Mouse (Mus musculus) hematopoietic stem cell, adult 5-6 weeks (primary cell): ENCODE data around the gene Fam120b. TPM values are rescaled to one million over a fixed set of nuclear protein-coding genes. Genes with fewer than 3 reads are reported as not detected.

ENCODE experiments used
- ATAC-seq, 2 experiments: fragments of 125-278 bp in 1 of 2; replicated peaks in 1 of 2; 2 replicates each; pipeline ENCODE4 v1.8.0; 2016 to 2017; ENCODE audit warnings: inconsistent platforms in 2 of 2, mild to moderate bottlenecking in 2 of 2, moderate number of reproducible peaks in 2 of 2, low read depth in 1 of 2, moderate TSS enrichment in 1 of 2; ENCODE audit not compliant: low FRiP score in 2 of 2, poor library complexity in 2 of 2, severe bottlenecking in 2 of 2, insufficient read depth in 1 of 2, low TSS enrichment in 1 of 2
- total RNA-seq: library from RNA; stranded (forward); fragments of 172-1452, 232-1000 nt; gene quantifications from 2 replicates; pipeline ENCODE4 v1.2.3, GENCODE M21; 2017

The Fam120b gene
- total RNA-seq, 1 experiment from 2014 or later: 20.7 TPM

DNA sequence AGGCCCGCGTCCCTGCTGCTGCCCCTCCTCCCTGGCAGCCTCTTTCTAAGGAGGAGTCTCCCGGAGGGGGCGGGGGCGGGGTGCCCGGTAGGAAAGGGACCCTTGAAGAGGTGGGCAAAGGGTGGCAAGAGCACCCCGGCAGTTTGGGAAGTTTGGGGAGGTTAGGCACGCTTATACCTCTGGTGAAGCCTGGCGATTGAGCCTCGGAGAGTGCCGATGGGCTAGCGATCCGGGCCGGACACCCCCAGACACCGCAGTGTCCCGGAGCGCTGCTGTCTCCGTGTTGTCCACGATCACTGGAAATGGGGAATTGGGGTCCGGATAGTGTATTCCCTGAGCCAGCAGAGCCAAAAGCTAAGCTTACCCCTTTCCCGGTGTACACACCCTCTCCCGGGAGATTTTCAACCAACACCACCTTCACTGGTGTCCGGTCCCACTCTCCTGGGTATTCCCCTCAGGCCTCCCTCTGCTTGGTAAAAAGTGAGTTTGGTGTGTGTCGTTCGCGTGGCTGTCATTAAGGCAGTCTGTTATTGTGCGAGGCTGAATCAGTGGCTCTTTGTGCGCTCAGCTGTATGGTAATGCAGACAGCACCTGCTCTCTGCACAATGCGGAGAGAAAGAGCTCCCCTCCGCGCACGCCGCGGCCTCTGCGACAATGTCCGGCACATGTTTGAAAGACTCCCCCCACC is 19.4 kb upstream of the Fam120b start, which contains the start of gene Dll1:
Gene Dll1 (minus strand): TSS at position 379 of the 688 bp plus-strand sequence.
- 0 out of 4 replicates have a peak, but pooled peaks of 1 of the 2 experiments have one; percentile 12 for ATAC-seq

DNA sequence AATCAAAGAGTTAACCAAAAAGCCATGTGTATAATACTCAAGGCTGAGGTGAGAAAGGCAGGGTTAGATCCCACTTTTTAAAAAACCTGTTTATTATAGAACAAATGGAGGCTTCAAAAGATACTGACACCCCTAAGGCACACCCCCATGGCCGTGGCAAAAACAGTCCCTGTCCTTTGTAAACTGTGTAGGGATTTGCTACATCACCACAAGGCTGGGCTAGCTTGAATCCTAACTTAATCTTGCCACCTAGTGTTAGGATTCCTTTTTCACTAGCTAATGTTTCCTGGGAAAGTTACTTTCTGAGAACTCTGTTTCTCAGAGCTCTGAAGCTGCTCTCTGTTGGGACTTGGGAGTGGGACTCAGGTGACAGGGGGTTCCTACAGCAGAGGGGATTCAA is 18.1 kb upstream of the Fam120b start:
- ATAC-seq: no peak

DNA sequence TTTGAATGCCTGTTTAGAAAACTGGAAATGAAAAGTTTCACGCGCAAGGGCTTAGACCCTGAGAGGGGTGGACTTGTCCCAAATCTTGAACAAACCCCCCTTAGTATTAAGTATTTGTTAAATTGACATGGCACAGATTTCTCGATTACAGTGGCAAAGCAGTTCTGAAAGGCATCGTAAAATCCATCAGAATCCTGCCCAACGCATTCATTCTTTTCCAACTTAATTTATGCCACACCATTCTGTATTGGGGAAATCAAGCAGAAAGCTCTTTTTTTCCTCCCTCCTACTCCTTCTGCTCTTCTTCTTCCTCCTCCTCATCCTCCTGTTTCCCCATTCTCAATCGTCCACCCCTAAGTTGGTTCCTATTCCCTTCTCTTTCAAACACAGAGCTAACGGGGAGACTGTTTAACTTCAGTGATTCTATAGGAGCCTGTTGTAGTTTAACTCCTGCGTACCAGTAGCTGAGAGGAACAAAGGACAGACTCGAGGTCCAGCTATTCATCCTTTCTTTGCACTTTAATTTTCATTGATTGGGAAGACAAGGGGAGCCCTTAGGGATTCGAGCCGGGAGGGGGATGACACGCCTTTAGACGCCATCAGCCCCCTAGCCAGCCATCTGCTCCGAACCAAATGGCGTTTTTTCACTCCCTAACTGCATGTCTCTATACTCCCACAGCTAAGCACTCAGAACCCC is 17.4 kb upstream of the Fam120b start:
- no peak for ATAC-seq

DNA sequence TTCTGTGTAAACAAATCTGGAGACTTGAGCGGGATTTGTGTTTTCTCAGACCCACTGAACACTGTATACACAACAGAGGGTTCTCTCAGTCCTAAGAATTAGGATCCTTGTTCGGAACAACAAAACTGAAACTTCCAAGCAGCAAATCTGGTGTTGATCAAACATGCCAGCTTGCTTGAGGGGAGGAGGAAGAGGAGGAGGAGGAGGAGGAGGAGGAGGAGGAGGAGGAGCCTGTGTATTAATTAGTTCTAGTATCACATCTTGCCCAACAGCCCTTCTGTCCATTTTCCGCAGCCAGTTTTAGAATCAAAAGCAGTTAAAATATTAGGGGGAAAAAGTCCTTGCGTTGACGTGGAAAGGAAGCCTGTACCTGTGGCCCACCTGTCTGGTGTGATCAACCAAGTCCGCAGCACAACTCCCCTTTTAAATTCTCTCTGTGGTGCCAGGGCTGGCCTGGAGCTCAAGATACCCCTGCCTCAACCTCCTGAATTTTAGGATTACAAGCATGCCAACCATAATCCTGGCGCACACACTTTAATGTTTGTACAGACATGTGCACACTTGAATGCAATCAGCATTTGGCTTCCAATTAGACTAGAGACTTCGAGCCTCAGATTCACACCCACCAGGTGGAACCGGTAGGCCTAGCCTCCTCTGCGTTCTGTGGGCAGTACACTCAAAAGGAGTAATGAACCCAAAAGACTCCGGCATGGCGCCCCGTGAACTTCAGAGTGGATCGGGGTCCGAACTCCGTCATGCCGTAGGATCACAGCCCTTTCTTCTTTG is 16.1 kb upstream of the Fam120b start:
- no peak for ATAC-seq

DNA sequence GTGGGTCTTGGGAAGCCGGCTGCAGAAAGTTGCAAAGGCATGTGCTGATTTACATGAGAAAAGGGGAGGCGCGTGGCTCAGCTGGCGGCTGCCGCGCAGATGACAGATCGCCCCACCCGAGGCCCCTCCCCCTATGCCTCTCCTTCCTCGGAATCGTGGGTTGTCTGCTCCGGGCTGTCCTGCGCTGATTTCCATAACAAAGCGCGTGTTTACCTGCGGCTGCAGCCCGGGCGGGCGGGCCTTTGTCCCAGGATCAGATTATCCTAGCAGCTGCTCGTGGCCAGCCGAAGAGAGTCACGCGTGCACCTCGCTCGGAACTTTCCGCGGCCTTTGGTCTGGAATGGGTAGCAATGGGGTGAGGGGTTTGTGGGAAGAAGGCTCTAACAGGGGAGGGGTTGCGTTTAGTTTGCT is 15.4 kb upstream of the Fam120b start:
- ATAC-seq: peak; percentile 30 to 67

DNA sequence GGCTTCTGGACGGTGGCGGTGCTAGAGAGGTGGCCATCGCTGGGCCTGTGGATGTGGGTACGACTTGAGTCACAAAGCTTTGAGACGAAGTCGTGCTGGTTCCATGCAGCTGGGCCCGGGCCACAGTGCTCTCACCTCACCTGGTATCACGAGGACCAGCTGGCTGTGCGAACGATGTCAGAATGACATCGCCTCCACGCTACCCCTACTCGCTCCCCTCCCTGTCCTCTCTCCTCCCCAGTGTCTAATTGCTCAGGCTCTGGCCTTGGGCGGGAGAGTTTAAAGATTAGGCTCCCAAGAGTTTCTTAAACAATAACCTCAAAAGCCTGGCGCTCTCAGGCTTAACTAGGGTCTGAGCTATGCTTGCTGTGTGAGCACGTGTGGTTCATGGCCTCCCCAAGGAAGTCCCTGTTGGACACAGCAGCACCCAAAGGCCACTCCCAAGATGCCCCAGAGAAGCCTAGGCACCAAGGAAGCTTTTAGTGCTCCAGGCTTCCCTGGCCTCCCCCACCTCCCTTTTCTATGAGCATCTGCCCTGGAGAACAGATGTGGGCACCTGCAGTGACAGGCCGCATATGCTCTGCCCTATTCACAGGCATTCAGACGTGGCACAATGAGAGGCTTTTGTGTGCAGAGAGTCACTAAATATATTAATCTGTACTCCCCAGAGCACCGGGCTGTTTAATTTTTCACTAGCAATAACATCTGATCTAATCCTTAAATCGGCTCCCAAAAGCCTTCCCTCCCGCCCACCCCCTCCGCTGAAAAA is 14.7 kb upstream of the Fam120b start:
- ATAC-seq: no peak

DNA sequence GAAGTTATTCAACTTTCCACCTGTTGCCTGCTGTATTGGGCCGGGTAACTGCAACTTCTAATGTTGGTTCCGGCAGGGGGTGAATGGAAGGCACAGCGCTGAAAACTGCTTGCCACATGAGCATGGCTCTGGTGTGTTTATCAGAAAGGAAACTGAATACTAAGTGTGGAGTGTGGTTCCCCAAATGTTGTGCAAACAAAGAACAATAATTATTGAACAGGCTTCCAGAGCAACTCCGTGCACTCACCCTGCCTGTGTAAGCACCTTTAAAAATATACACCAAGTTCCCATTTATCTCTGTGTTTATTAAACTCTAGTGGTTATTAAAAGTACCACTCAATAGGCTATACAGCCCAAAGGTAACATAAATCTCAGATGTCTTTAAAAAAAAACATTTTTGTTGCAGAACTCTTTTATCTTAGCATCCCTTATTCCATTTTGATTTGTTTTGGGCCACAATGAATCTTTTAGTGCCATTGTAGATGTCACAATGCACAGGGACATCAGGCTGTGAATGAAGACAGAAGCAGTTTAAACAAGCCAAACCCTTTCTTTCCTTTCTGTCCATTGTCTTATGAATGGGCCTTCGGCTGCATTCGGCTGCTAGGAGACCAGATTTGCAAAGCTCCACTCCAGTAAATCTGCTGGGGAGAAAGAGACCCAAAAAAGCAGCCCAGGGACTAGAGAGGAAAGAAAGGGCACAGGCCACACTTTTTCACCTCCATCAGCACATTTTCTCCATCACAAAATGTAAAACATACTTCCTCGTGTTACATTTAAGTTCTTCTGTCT is 13.9 kb upstream of the Fam120b start:
- ATAC-seq: no peak

DNA sequence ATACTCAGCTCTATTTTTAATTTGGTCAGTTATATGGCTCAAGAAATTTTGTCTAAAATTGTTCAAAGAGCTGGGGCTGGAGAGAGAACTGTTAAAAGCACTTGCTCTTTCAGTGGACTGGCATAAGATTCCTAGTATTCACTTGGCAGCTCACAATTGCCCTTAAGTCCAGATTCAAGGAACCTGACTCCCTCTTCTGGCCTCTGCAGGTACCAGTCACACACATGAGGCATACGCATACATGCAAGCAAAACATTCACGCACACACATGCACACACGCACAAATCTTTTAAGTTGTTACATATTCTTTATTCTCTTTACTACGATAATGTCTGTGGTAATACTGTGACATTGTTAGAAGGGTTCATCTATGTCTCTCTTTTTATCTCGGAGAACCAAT is 12.6 kb upstream of the Fam120b start:
- ATAC-seq: no peak

DNA sequence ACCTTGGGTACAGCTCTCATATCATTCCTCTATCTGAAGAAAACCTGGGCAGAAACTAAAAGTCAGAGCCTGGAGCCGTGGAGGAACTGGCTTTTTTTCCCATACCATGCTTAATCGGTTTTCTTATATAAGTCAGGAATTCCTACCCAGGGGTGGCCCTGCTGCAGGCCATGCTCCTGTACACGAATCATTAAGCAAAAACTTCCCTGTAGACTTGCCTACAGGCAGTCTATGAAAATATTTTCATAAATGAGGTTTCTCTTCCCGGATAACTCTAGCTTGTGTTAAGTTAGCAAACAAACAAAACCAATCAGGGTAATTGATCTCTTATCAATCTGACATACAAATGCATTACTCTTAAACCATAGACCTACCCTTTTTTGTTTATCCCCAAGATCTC is 7.1 kb upstream of the Fam120b start:
- no peak for ATAC-seq

DNA sequence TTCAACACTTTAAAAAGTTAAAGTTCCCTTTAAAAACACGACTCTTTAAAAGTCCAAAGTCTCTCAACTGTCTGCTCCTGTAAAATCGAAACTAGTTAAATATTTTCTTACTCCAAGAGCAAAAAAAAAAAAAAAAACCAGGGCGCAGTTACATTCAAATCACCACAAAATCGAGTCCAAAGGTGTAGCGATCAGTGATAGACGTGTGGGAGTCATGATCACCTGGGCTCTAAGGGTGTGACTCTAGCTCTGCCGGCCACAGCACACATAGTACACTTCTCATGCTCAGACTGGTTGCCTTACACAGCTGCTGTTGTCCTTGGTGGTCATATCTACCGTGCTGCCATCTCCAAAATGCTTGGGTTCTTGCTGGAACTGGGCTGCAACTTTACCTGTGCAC is 6.6 kb upstream of the Fam120b start:
- ATAC-seq: no peak

DNA sequence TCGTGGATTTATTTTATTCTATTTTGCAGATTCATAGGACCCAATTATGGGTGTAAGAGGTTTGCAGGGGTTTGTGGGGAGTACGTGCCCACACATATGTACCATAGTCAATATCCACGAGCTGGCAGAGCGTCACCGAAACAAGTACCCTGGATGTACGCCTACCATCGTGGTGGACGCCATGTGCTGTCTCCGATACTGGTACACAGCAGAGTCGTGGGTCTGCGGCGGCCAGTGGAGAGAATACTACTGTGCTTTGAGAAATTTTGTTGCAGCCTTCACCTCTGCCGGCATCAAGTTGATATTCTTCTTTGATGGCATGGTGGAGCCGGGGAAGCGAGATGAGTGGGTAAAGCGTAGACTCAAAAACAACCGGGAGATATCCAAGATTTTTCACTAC is 5.7 kb downstream of the Fam120b start:
- ATAC-seq: no peak

DNA sequence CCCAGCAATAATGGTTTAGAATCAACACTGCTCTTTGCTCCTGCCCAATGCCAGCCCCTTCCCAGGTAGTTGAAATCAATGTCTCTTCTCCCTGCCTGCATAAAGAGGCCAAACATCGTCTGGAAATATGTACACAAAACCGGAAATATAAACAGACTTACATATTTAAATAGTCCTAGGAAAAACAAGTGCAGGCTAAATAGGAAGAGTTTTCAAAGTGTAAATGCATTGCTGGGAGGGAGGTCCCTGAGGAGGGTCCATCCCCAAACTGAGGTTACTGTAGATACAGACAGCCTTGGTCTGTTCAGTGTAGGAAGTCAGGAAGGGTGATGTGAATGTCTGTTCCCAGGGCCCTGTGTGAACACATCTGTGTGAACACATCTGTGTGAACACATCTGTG is 10.6 kb downstream of the Fam120b start:
- no peak for ATAC-seq

DNA sequence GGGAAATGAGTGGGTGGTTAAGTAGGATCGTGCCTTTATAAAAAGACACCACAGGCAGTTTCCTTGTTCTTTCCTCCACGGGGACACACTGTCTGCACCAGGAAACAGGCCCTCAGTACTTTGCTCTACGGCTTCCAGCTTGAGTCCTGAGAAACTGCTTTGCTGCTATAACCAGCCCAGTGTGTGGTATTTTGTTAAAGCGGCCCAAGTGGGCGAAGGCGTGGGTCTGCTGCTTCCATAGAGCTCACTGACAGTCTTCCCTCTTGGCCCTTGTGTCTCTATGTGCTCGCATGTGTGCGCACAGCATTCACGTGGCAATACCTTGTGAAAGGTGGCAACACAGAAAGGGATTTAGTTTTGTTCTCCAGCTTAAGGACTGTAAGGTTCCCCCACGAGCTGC is 13.3 kb downstream of the Fam120b start:
- no peak for ATAC-seq

DNA sequence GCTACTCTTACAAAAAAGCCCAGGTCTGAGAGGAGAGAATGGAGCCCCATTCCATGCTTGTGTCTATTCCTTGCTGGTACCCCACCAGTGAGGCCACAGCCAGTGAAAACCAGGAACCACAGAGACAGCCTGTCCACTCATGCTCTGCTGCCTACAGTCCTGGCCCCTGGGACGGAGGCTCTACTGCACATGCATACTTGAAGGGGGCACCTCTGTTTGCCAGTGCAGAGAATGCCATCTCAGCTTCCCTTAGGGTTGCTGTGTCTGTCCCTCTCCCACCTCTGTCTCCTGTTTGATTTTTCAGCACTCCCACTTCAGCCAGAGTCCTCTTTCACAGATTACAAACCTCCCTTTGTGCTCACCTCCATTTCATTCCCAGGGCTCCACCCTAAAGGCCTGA is 14.9 kb downstream of the Fam120b start:
- ATAC-seq: no peak

DNA sequence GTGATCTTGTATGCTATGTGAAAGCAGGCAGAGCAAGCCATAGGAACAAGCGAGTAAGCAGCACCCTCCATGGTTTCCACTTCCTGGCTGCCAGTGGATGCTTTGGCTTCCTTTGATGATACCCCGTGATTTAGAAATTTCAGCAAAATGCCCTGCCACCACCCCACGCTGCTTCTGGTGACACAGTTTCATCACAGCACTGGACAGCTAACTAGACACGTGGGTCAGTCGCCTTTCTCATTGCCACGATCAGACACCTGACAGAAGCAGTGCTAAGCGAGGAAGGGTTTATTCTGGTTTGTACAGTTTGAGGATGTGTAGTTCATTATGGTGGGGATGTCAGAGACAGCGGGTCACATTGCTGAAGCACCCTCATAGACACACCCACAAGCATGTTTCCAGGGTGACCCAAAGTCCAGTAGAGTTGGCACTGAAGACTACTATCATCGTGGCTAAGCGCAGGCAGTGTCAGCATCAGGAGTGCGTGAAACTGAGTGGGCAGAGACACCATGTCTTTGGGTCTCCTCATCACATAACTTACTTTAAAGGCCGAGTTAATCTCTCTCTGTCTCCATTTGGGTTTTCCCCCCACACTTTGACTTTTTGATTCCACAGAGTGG is 20.7 kb downstream of the Fam120b start:
- no peak for ATAC-seq

DNA sequence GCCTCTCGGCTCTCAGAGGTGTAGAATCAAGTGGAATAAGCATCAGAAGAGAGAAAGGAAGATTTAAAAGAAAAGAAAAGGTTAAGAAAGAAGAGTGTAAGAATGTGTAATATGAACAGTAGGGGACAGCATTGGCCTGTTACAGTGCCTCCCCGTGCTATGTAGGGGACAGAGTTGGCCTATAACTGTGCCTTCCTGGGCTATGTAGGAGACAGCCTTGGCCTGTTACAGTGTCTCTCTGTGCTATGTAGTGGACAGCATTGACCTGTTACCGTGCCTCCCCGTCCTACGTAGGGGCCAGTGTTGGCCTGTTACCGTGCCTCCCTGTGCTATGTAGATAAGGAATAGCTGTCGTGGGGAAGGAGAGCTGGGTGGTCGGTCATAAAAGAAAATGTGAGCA is 23.5 kb downstream of the Fam120b start:
- peak in 1 of 2 experiments; percentile 60; a peak in 1 of 4 replicates for ATAC-seq
